Mouse (Mus musculus): ENCODE measurements at regions not wholly inside any gene's neighbourhood (a gene's known extent, or its start where the extent isn't known, plus 50 kb on each side); places are given as distances from the start of the nearest gene placed in this dataset.

DNA sequence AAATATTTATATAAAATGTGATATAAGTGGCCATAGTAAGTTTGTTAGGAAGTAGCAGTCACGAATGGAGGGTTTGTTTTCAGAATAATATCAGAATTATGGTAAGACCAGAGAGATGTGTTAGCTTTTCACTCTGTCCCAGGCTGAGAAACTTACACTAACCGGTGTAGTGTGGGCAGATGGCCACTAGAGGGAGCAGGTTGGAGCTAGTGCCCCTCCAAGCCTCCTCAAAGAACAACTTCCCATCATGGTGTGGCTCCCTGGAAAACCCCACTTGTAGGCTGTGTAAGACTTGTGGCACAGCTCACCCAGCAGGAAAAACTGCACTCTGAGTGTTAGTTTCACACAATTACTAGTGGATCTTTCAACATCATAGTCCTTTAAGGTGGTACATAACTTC lies 328.0 kb downstream of the Cdh26 start:
- TF ChIP-seq CTCF (IDR thresholded peaks at IDR 0.05) (peak; percentile 84), EP300 (IDR thresholded peaks at IDR 0.05) (no peak)
